Mouse (Mus musculus) embryonic fibroblast, embryonic 13.5 days (primary cell): Measurements from ENCODE around the gene Shc4. TPM values are rescaled to one million over a fixed set of nuclear protein-coding genes. Genes with fewer than 3 reads are reported as not detected.
A peak's percentile ranks its signal among the peaks of the same experiment; 100 is the strongest.

Experiments
- H3K27ac ChIP-seq: 2 replicates; pipeline ENCODE4 v1.5.1; 2012; ENCODE audit warnings: low read length, control low read depth, inconsistent platforms; ENCODE audit not compliant: insufficient read depth
- H3K4me1 ChIP-seq: 2 replicates; pipeline ENCODE4 v1.6.1; 2011; ENCODE audit warnings: low read length; ENCODE audit not compliant: control insufficient read depth, insufficient read depth
- H3K4me3 ChIP-seq: 2 replicates; pipeline ENCODE4 v1.5.1; 2011; ENCODE audit warnings: mild to moderate bottlenecking, control low read depth, low read length; ENCODE audit not compliant: insufficient read depth
- CTCF ChIP-seq: IDR thresholded peaks from 2 replicates; pipeline ENCODE4 v1.5.1; 2011; ENCODE audit warnings: mild to moderate bottlenecking, control low read depth, low read length, moderate library complexity, borderline replicate concordance; ENCODE audit not compliant: insufficient read depth
- POLR2A ChIP-seq: IDR thresholded peaks from 2 replicates; pipeline ENCODE4 v1.6.1; 2011; ENCODE audit warnings: low read depth, mild to moderate bottlenecking, control low read depth, low read length, moderate library complexity
- polyA plus RNA-seq: library from polyadenylated mRNA; stranded (reverse); fragments of >200 nt; gene quantifications from 2 replicates; pipeline ENCODE4 v1.2.4, GENCODE M21; 2011; ENCODE audit warnings: low read depth; ENCODE audit not compliant: missing spikeins, insufficient read length

Shc4 gene
- 2.9 and 3.7 TPM in 2 replicates for polyA plus RNA-seq

- TF ChIP-seq CTCF (no peak), POLR2A (no peak)
- Histone ChIP-seq H3K4me1 (0 out of 2 replicates have a peak, but pooled peaks cover 7% of the 10 kb centered on the region), H3K27ac (no peak within 1 kb of the TSS), H3K4me3 (peak within 1 kb of the TSS; percentile 58)
These were observed at the start of gene Shc4 for GRCm38 (mm10) chr2:125724086-125724430. Gene Shc4, minus strand, starts transcription at chr2:125724148.

- no peak overlapping the region for H3K27ac ChIP-seq
- no peaks in the 10 kb centered on the region for H3K4me1 ChIP-seq
- peak; percentile 55; the same call in 1 of the 2 replicates for TF ChIP-seq CTCF
- TF ChIP-seq POLR2A = no peak
- no peak overlapping the region for H3K4me3 ChIP-seq
These were observed 41.1 kb upstream of the Shc4 start for GRCm38 (mm10) chr2:125765029-125765428.

DNA sequence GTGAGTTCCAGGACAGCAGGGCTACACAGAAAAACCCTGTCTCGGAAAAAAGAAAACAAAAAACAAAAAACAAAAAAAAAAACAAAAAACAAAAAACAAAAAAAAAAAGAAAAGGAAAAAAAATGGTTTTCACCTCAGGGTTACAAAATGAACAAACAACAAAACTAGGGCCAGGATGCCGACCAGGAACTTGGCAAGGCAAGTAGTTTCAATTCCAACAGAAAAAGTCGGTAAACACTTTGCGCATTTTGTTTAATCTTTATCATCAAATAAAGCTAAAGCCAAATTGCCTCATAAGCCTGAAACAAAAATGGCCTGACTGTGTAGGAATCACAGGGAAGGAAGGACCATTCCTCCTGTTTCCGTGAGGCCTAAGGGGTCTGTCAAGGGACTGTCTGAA lies 40.6 kb upstream of the Shc4 start:
- TF ChIP-seq POLR2A (no peak), CTCF (no peak)
- Histone ChIP-seq H3K4me1 (no peaks in the 10 kb centered on the region), H3K4me3 (no peak overlapping the region), H3K27ac (no peak overlapping the region)

- Histone ChIP-seq H3K4me1 (no peaks in the 10 kb centered on the region), H3K27ac (no peak overlapping the region), H3K4me3 (no peak overlapping the region)
- no peak for TF ChIP-seq CTCF
- no peak for TF ChIP-seq POLR2A
These were observed 25.4 kb upstream of the Shc4 start for GRCm38 (mm10) chr2:125749330-125749729.

DNA sequence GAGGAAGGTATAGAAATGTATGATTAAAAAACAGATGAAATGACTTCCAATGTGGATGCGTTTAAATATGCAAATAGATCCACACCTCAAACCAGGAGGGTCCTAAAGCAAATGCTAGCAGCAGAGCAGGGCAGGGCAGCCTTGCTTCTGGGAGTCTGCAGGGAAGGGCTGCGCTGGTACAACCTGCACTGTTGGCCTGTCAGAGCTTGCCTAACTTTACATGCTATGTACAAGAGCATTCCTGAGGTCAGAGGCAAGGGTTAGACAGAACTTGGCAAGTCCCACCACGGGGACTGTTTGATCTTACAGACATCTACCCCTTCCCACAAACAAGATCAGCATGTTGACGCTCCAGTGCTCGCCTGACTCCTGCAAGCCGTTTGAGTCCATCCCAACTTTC lies 15.4 kb upstream of the Shc4 start:
- no peak overlapping the region for H3K27ac ChIP-seq
- no peak overlapping the region for H3K4me3 ChIP-seq
- H3K4me1 ChIP-seq = peaks cover 7% of the 10 kb centered on the region
- no peak for TF ChIP-seq CTCF
- TF ChIP-seq POLR2A = no peak

- Histone ChIP-seq H3K27ac (no peak overlapping the region), H3K4me1 (peaks cover 7% of the 10 kb centered on the region), H3K4me3 (no peak overlapping the region)
- TF ChIP-seq CTCF (no peak), POLR2A (no peak)
These were observed 14.8 kb upstream of the Shc4 start for GRCm38 (mm10) chr2:125738718-125739117.

DNA sequence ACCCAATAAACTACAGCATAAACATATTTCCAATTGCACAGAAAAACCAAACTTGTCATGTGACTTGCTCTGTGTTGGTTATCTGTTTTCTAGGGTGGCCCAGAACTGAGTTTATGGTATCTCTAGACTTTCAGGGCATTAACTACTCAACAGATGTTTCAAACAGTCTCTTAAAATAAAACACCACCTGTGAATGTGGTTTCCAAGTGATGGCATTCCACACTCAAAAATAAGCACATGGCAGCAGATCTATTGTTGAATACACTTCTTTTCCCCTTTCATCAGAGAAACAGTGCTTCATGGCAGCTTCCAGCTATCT lies 12.0 kb upstream of the Shc4 start:
- no peak overlapping the region for H3K27ac ChIP-seq
- no peak overlapping the region for H3K4me3 ChIP-seq
- peaks cover 7% of the 10 kb centered on the region for H3K4me1 ChIP-seq
- no peak for TF ChIP-seq CTCF
- no peak for TF ChIP-seq POLR2A

GRCm38 (mm10) chr2:125735333-125736024 lies 11.5 kb upstream of the Shc4 start:
- TF ChIP-seq CTCF (no peak), POLR2A (no peak)
- peak overlapping the region; percentile 29; the same call in 1 of the 2 replicates for H3K27ac ChIP-seq
- peaks cover 7% of the 10 kb centered on the region for H3K4me1 ChIP-seq
- no peak overlapping the region for H3K4me3 ChIP-seq

- Histone ChIP-seq H3K27ac (no peak overlapping the region), H3K4me1 (peaks cover 7% of the 10 kb centered on the region), H3K4me3 (no peak overlapping the region)
- TF ChIP-seq POLR2A (no peak), CTCF (no peak)
These were observed 10.8 kb upstream of the Shc4 start for GRCm38 (mm10) chr2:125734741-125735140.

- H3K4me1 ChIP-seq = peaks cover 7% of the 10 kb centered on the region
- peak; percentile 50 for TF ChIP-seq POLR2A
- peak; percentile 90 for TF ChIP-seq CTCF
- H3K4me3 ChIP-seq = peak overlapping the region; percentile 23
- no peak overlapping the region for H3K27ac ChIP-seq
These were observed 8.0 kb upstream of the Shc4 start for GRCm38 (mm10) chr2:125731763-125732560.
